Mouse (Mus musculus) embryonic fibroblast, embryonic 13.5 days (primary cell): ENCODE measurements around the gene Map3k20.

Experiments
- CTCF ChIP-seq: IDR thresholded peaks from 2 replicates; pipeline ENCODE4 v1.5.1; 2011; ENCODE audit warnings: mild to moderate bottlenecking, control low read depth, low read length, moderate library complexity, borderline replicate concordance; ENCODE audit not compliant: insufficient read depth
- POLR2A ChIP-seq: IDR thresholded peaks from 2 replicates; pipeline ENCODE4 v1.6.1; 2011; ENCODE audit warnings: low read depth, mild to moderate bottlenecking, control low read depth, low read length, moderate library complexity

DNA sequence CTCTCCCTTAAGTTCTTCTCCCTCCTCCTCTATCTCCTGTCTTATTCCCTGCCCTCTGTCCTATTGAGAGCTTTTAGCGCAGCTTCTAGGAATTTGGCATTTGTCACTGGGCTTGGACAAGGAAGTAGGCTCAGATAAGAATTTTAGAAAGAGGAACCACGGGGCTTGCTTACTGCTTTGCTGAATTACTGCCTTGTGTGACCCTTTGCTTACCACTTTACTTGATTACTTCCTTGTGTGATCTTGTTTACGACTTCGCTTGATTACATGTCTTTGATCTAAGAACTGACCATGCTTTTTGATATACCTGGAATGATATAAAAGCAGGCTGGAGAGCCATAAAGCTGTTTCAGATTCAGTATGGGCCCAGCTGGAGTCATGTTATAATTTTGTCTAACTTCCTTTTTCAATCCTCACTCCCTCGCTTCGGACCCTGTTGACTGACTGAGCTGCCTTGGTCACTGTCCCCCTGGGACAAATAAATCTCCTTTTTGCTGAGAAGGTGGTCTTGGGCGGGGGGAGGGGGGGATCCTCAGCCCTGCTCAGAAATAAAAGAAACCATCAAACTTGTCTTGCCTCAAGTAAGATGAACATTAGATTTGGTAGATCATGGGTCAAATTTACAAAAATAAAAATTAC lies 179.1 kb downstream of the Map3k20 start:
- TF ChIP-seq POLR2A (no peak), CTCF (no peak)
